Mouse (Mus musculus) cortical plate, adult 2 months (tissue): ENCODE measurements around the gene Lrrc73. TPM values are rescaled to one million over a fixed set of nuclear protein-coding genes. Genes with fewer than 3 reads are reported as not detected.

Experiments
- H3K27ac ChIP-seq: fragments of 200-500 bp; 2 replicates; pipeline ENCODE4 v1.5.1; 2012; ENCODE audit warnings: low read length, control low read depth, inconsistent platforms; ENCODE audit not compliant: insufficient read depth
- H3K4me1 ChIP-seq: fragments of 200-500 bp; 2 replicates; pipeline ENCODE4 v1.6.1; 2011; ENCODE audit warnings: low read length; ENCODE audit not compliant: control insufficient read depth, insufficient read depth
- H3K4me3 ChIP-seq: fragments of 200-500 bp; 2 replicates; pipeline ENCODE4 v1.5.1; 2011; ENCODE audit warnings: mild to moderate bottlenecking, low read length, control low read depth; ENCODE audit not compliant: insufficient read depth
- CTCF ChIP-seq: fragments of 200-500 bp; IDR thresholded peaks from 2 replicates; pipeline ENCODE4 v1.5.1; 2011; ENCODE audit warnings: mild to moderate bottlenecking, control low read depth, low read length; ENCODE audit not compliant: insufficient read depth; ENCODE audit errors: extremely low read depth
- POLR2A ChIP-seq: fragments of 200-500 bp; IDR thresholded peaks from 2 replicates; pipeline ENCODE4 v1.6.1; 2011; ENCODE audit warnings: mild to moderate bottlenecking, low read length, control low read depth; ENCODE audit not compliant: insufficient read depth; ENCODE audit errors: extremely low read depth
- polyA plus RNA-seq: library from polyadenylated mRNA; depleted of rRNA; stranded (reverse); fragments of >200 nt; gene quantifications from 2 replicates; pipeline ENCODE4 v1.2.3, GENCODE M21; 2012

Lrrc73 gene
- polyA plus RNA-seq, 1 experiment = 68.4 TPM

DNA sequence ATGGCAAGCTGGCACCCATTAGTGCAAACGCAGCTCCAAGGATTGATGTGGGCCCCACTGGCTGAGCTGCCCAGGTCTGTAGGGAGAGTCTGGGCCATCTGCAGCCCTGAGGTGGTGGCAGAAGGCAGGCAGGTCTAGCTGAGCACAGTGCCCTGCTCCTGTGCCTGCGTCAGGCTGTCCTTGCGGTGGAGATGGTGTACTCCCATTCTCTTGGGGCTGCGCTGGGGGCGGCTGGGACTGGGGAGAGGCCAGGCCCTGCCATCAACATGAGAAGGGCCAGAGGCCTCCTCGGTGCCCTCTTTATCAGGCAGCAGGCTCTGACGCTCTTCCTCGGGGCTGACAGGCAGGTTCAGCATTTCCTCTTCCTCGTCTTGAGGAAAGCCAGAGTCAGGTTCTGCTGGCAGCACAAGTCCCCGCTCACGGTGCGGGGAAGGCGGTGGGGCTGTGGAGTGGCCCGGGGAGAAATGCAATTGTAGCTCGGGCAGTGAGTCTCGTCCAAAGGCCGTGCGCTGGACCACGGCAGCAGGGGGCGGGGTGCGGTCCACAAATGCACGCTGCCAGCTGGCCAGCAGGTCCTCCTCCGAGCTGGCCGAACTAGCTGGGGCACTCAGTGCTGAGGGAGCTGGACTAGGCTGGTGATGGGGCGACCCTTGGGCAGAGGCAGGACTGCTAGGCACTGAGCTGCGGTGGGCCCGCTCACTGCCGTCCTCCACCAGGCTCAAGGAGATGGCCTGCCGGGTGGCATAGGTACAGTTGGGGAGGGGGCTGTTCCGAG, 5.1 kb downstream of the Lrrc73 start:
- H3K4me1 ChIP-seq = peaks cover 2% of the 10 kb centered on the region
- no peak overlapping the region for H3K4me3 ChIP-seq
- H3K27ac ChIP-seq = no peak overlapping the region
- TF ChIP-seq POLR2A (0 out of 2 replicates have a peak, but pooled peaks have one; percentile 4), CTCF (no peak)

DNA sequence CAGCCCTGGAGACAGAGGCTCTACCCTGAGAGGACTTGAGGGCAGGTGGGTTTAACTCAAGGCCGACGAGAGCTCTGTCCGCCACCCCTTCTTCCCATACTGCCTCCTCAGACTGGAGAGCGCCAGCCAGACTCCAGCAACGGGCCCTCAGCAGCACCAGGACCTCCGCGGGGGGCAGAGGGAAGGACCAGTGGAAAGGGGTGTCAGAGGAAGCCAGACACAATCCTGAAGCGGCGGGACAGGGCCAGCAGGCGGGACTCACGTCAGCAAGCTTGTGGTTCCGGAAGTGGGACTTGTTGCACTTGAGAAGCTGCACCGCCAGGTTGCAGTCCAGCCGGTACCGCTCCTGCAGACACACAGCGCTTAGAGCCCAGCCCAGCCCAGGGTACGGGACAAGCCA, 6.3 kb downstream of the Lrrc73 start:
- Histone ChIP-seq H3K27ac (no peak overlapping the region), H3K4me3 (no peak overlapping the region), H3K4me1 (peaks cover 2% of the 10 kb centered on the region)
- TF ChIP-seq POLR2A (no peak), CTCF (no peak)

DNA sequence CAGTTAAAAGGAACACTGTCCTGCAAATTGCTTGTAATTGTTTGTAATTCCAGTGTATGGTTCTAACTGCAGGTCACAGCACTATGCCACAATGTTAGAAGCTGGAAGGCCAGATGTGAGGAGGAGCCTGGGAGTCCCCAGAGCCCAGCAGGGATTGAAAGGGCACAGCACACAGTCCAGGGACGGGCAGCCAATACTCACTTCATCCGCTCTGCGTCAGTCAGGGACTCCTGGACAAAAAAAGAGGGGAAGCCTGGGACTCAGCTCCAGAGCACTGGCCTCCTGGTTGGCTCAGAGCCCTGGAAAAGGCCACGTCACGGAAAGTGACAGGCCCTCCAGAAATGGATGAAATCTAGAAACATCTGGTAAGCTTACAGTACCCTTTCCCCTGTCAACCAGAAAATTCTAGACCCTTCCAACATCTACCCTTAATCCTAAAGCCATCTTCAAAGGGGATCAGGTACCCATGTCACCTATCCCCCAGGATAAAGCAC, 8.9 kb downstream of the Lrrc73 start:
- no peak overlapping the region for H3K4me3 ChIP-seq
- TF ChIP-seq POLR2A (no peak), CTCF (no peak)
- no peak overlapping the region for H3K27ac ChIP-seq
- no peaks in the 10 kb centered on the region for H3K4me1 ChIP-seq

DNA sequence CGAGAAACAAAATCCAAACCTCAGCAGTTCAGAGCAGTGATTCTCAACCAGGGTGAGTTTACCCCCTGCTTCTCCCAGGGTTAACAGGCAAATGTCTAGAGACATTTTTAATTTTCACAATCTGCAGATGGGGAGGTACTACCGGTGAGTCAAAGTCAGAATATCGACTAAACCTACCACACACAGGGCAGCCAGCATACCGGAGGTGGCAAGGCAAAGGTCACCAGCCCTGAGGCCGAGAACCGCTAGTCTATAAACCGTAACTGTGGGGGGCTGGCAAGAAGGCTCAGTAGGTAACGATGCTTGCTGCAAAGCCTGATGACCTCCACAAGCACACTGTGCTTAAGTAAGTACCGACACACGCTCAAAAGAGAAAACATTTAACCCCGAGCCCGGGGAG, 12.2 kb downstream of the Lrrc73 start:
- Histone ChIP-seq H3K4me1 (no peaks in the 10 kb centered on the region), H3K27ac (no peak overlapping the region), H3K4me3 (no peak overlapping the region)
- TF ChIP-seq POLR2A = no peak
- TF ChIP-seq CTCF = no peak

DNA sequence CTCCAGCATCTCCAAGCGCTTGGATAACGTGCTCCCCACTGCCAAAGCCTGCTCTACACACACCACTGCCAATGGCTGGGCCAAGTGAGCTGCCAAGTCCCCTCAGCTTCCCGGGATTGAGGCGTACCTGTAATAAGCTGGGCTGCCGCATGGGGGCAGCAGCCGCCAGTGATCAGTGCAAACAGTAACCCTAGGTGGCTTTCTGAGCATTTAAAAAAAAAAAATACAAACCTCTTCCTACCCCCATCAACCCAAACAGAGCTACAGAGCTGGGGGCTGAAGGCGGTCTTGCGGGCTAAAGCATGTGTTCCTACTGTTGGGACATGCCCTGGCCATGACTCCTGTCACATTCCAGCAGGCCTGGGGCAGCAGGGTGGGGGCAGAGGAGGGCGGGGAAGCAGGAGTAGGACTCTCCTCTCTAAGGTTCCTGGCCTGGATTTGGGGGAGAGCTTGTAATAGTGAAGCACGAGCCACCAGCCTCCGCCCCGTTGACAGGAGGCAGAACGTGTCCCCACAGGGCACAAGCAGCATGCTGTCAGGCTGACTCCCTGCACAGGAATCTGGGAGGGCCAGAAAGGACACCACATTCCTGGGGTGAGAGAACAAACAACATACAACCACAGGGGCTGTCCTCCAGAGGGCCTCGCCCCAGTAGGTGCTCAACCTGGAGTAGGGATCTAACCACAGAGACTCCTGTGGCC, 12.7 kb downstream of the Lrrc73 start:
- no peak overlapping the region for H3K4me3 ChIP-seq
- H3K4me1 ChIP-seq = no peaks in the 10 kb centered on the region
- H3K27ac ChIP-seq = no peak overlapping the region
- no peak for TF ChIP-seq POLR2A
- peak; percentile 88 for TF ChIP-seq CTCF

DNA sequence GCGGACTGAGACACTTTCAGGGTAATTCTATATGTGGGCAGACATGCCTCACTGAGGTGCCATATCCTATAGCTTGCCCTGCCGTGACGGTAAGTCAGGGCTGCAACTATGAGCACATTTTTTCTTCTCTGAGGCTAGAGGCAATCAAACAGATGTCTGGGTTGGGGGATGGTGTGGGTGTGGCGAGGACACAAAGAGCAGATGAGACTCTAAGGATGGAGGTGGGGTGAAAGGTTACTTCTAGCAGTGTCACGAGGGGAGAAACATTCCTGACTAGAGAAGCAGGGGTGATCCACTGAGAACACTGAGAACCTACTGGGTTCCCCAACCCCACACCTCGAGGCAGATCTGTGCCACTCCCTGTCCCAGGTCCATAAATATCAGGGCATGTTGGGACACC, 13.7 kb downstream of the Lrrc73 start:
- H3K4me3 ChIP-seq = no peak overlapping the region
- H3K27ac ChIP-seq = no peak overlapping the region
- TF ChIP-seq CTCF (no peak), POLR2A (no peak)
- H3K4me1 ChIP-seq = no peaks in the 10 kb centered on the region

DNA sequence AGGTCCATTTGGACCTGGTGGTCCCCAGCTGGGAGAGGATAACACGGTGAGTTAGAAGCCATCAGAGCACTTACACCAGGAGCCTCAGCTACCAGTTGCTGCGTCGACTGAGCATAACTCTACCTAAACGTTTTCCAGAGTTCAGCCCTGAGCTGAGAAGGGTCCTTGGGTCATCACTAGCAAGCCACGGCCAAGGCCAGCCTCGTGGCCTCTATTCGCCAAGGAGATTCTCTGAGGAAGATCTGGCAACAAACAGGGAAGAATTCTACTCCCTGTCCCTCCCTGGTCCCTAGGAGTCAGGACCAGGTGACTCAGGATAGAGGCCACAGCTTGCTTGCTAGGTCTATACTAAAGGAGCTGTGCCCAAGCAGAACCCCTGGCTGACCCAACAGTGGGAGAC, 14.2 kb downstream of the Lrrc73 start:
- no peak overlapping the region for H3K27ac ChIP-seq

DNA sequence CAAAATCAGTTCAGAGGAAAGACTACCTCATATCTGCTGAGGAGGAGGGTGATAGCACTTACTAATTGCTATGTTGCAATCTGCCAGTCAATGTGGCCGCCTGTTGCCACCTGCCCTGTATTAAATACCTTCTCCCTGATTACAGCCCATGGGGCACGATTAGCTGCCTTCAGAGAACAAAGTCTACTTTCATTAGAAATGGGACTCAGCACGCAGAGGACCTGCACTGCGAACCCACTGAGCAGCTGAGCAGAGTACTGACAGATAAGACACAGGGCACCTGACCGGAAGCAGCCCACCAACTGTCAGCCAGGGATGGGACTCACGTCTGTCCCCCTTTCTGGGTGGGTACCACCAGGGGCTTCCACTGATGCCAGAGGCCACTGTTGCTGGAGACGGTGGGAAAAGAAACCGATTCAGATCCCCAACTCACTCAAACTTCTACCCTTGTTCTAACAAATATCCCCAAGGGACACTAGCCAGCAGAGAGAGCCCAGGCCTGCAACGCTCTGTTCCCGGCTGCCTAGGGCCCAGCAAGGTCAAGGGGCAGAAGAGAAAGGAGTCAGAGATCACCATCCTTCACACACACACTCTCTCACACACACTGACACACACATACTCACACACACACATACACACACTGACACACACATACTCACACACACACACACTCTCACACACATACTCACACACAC, 14.8 kb downstream of the Lrrc73 start:
- no peak overlapping the region for H3K27ac ChIP-seq
- H3K4me3 ChIP-seq = no peak overlapping the region
- no peak for TF ChIP-seq CTCF
- TF ChIP-seq POLR2A = no peak
- peaks cover 1% of the 10 kb centered on the region; the same call in 1 of the 2 replicates for H3K4me1 ChIP-seq

More for the DNA sequence above, 14.2 kb downstream of the Lrrc73 start:
- no peak for TF ChIP-seq POLR2A
- TF ChIP-seq CTCF = no peak
- Histone ChIP-seq H3K4me1 (no peaks in the 10 kb centered on the region), H3K4me3 (no peak overlapping the region)

DNA sequence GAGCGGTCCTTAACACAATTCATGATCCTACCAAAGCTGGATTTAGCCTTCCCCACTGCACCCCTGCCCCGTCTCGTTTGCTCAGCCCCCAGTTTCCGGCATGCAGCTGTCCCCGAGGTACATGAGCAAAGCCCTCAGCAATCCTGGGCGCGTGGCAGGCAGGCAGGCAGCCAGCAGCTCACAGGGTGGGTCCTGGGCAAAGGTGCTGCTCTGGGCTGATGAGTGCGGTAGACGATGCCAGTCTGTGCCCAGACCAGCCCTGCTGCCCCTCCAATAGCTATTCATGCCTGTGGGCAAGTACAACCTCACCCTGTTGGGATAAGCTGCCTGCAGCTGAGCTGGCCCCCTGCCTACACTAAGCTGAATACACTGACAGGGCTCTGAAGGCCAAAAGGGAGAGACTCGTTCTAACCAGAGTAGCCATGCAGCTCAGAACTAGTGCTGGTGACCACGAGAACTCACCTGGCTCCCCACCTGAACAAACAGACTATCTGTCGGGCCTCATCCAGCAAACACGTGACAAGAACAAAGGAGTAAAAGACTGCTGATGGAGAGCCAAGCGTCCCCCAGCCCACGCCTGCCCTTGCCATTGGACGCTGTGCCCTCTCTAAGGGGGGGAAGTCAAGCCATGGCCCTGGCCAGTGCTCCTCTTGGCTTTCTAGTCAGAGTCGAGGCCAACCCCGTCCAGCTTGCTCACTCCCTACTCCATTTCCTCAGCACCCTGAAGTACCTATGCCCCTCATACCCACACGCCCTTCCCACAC, 16.6 kb downstream of the Lrrc73 start:
- no peak overlapping the region for H3K4me3 ChIP-seq
- H3K27ac ChIP-seq = peak overlapping the region; percentile 30; the same call in 1 of the 2 replicates
- H3K4me1 ChIP-seq = peaks cover 7% of the 10 kb centered on the region; the same call in 1 of the 2 replicates
- TF ChIP-seq POLR2A (no peak), CTCF (no peak)
